Mouse (Mus musculus): ENCODE results near the gene Tmppe. TPM values are rescaled to one million over a fixed set of nuclear protein-coding genes. Genes with fewer than 3 reads are reported as not detected.

Gene Tmppe
- polyA plus RNA-seq, 1 experiment from 2014 or later, result 2.3 TPM

DNA sequence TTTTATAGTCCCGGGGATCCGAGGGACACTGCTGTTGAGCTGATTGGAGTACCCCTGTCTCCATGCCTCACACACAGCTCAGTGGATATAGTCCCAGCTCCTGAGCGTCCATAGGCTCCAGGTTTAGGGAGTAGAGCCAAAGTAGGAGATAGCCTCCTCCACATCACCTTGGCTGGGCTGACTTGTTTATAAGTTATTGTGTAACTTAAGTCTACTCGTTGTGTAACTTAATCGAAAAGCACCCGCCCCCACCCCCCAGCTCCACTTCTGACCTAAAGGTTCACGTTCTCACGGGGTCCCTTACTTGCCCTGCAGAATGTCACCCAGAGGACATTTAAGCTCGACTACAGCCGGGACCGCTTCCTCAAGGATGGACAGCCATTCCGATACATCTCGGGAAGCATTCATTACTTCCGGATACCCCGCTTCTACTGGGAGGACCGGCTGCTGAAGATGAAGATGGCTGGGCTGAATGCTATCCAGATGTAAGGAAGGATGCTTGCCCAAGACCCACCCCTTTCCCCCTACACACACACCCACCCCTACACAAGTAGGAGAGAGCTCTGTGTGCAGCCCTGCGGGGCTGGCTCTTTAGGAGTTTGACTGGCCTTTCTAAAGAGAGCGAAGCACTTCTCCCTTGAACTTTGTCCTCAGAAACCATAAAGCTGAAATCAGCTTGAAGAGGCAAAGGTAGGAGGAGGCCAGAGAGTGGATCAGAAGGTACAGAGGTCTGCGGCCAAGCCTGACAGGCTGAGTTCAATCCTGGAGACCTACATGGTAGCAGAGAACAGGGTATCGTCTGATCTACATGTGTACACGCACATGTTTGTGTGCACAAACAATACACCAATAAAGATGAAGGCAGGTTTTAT lies 16.0 kb downstream of the Tmppe start:
- Histone ChIP-seq H3K9ac (no peak overlapping the region), H3K4me3 (replicated peaks) (no peak overlapping the region), H3K4me2 (no peak overlapping the region), H3K36me3 (replicated peaks) (peaks cover 5% of the 10 kb centered on the region; the same call in 1 of the 2 replicates), H3K27me3 (no peaks in the 10 kb centered on the region), H3K4me1 (replicated peaks) (0 out of 2 replicates have a peak, but pooled peaks cover 7% of the 10 kb centered on the region), H3K27ac (replicated peaks) (no peak overlapping the region), H3K9me3 (replicated peaks) (no peaks in the 10 kb centered on the region)
- ATAC-seq (ENCODE audit: insufficient read depth), result no peak
- WGBS (ENCODE audit: insufficient replicate concordance), result 77% methylated on average over 21 of the region's 21 CpGs

GRCm38 (mm10) chr9:114418187-114418586 lies 17.3 kb downstream of the Tmppe start:
- H3K4me3 ChIP-seq (replicated peaks), result no peak overlapping the region
- 0 out of 2 replicates have a peak, but pooled peaks cover 7% of the 10 kb centered on the region for H3K4me1 ChIP-seq (replicated peaks)
- no peak overlapping the region for H3K27ac ChIP-seq (replicated peaks)
- no peak for ATAC-seq (ENCODE audit: insufficient read depth)
- 89% methylated on average over 7 of the region's 7 CpGs for WGBS (ENCODE audit: insufficient replicate concordance)
- no peak overlapping the region for H3K9ac ChIP-seq
- no peaks in the 10 kb centered on the region for H3K36me3 ChIP-seq (replicated peaks)
- H3K4me2 ChIP-seq, result no peak overlapping the region
- H3K27me3 ChIP-seq, result no peaks in the 10 kb centered on the region
- H3K9me3 ChIP-seq (replicated peaks), result no peaks in the 10 kb centered on the region

DNA sequence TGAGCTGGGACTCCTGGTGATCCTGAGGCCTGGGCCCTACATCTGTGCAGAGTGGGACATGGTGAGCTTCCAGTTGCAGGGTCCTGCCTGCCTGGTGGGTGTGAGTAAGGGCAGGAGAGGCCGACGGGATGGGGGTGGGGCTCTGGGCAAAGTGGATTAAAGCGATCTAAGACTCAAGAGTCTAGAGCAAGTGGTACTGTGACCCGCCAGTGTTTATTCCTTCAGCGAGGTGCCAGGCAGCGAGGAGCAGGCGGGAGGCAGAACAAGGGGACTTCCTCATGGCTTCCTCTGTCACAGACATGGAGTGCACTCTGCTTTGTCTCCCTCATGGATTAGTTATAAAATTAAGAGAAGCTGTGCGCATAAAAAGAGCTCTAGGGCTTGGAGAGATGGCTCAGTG lies 19.5 kb downstream of the Tmppe start:
- Histone ChIP-seq H3K27ac (replicated peaks) (no peak overlapping the region), H3K4me2 (no peak overlapping the region), H3K9ac (no peak overlapping the region), H3K9me3 (replicated peaks) (no peaks in the 10 kb centered on the region), H3K4me3 (replicated peaks) (no peak overlapping the region), H3K36me3 (replicated peaks) (peaks cover 3% of the 10 kb centered on the region), H3K4me1 (replicated peaks) (0 out of 2 replicates have a peak, but pooled peaks cover 7% of the 10 kb centered on the region), H3K27me3 (no peaks in the 10 kb centered on the region)
- ATAC-seq (ENCODE audit: insufficient read depth), result no peak
- 69% methylated on average over 8 of the region's 8 CpGs for WGBS (ENCODE audit: insufficient replicate concordance)

GRCm38 (mm10) chr9:114421045-114421444 lies 20.1 kb downstream of the Tmppe start:
- 68% methylated on average over 3 of the region's 3 CpGs for WGBS (ENCODE audit: insufficient replicate concordance)

GRCm38 (mm10) chr9:114421797-114422196 lies 20.9 kb downstream of the Tmppe start:
- no peak overlapping the region for H3K4me2 ChIP-seq
- H3K4me1 ChIP-seq (replicated peaks), result 0 out of 2 replicates have a peak, but pooled peaks cover 7% of the 10 kb centered on the region
- H3K36me3 ChIP-seq (replicated peaks), result peaks cover 8% of the 10 kb centered on the region
- no peaks in the 10 kb centered on the region for H3K9me3 ChIP-seq (replicated peaks)
- no peak for ATAC-seq (ENCODE audit: insufficient read depth)
- H3K9ac ChIP-seq, result no peak overlapping the region
- WGBS (ENCODE audit: insufficient replicate concordance), result 67% methylated on average over 7 of the region's 7 CpGs
- no peak overlapping the region for H3K4me3 ChIP-seq (replicated peaks)
- H3K27me3 ChIP-seq, result no peaks in the 10 kb centered on the region
- no peak overlapping the region for H3K27ac ChIP-seq (replicated peaks)

More at GRCm38 (mm10) chr9:114421045-114421444, 20.1 kb downstream of the Tmppe start:
- Histone ChIP-seq H3K4me1 (replicated peaks) (0 out of 2 replicates have a peak, but pooled peaks cover 7% of the 10 kb centered on the region), H3K36me3 (replicated peaks) (peaks cover 8% of the 10 kb centered on the region), H3K27ac (replicated peaks) (no peak overlapping the region), H3K4me2 (no peak overlapping the region), H3K9me3 (replicated peaks) (no peaks in the 10 kb centered on the region), H3K4me3 (replicated peaks) (no peak overlapping the region), H3K27me3 (no peaks in the 10 kb centered on the region), H3K9ac (no peak overlapping the region)
- ATAC-seq (ENCODE audit: insufficient read depth), result no peak

- H3K4me1 ChIP-seq (replicated peaks), result 0 out of 2 replicates have a peak, but pooled peaks cover 11% of the 10 kb centered on the region
- WGBS (ENCODE audit: insufficient replicate concordance), result 77% methylated on average over 5 of the region's 5 CpGs
- ATAC-seq (ENCODE audit: insufficient read depth), result no peak
Observed at GRCm38 (mm10) chr9:114425576-114425975, 24.7 kb downstream of the Tmppe start.

DNA sequence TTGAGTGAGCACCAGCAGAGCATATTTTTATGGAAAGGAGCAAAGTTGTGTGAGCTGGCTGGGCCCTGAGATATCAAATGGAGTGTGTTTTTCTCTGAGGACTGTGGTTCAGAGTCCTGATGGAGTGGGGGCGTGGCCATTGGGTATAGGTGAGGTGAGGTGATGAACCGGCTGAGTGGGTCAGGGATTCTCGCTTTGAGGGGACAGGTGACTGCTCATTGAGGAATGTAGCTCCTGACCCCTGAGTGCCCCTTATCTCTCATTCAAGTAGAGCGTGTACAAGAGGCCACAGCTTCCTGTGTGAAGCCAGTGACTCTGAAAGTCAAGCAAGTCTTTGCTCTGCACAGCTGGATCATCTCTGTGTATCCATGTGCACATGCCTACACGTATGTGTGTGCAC lies 25.3 kb downstream of the Tmppe start:
- Histone ChIP-seq H3K4me3 (replicated peaks) (no peak overlapping the region), H3K36me3 (replicated peaks) (peaks cover 8% of the 10 kb centered on the region), H3K9me3 (replicated peaks) (no peaks in the 10 kb centered on the region), H3K4me1 (replicated peaks) (0 out of 2 replicates have a peak, but pooled peaks cover 11% of the 10 kb centered on the region), H3K9ac (no peak overlapping the region), H3K27me3 (no peaks in the 10 kb centered on the region), H3K27ac (replicated peaks) (no peak overlapping the region), H3K4me2 (no peak overlapping the region)
- WGBS (ENCODE audit: insufficient replicate concordance), result 56% methylated on average over 5 of the region's 5 CpGs
- no peak for ATAC-seq (ENCODE audit: insufficient read depth)

More at GRCm38 (mm10) chr9:114425576-114425975, 24.7 kb downstream of the Tmppe start:
- no peak overlapping the region for H3K4me2 ChIP-seq
- H3K27me3 ChIP-seq, result no peaks in the 10 kb centered on the region
- no peaks in the 10 kb centered on the region for H3K9me3 ChIP-seq (replicated peaks)
- H3K4me3 ChIP-seq (replicated peaks), result no peak overlapping the region
- no peak overlapping the region for H3K27ac ChIP-seq (replicated peaks)
- H3K36me3 ChIP-seq (replicated peaks), result peaks cover 8% of the 10 kb centered on the region
- H3K9ac ChIP-seq, result no peak overlapping the region

- H3K4me1 ChIP-seq (replicated peaks), result 0 out of 2 replicates have a peak, but pooled peaks cover 11% of the 10 kb centered on the region
- 75% methylated on average over 8 of the region's 8 CpGs for WGBS (ENCODE audit: insufficient replicate concordance)
- H3K9me3 ChIP-seq (replicated peaks), result no peaks in the 10 kb centered on the region
- no peak overlapping the region for H3K4me2 ChIP-seq
- ATAC-seq (ENCODE audit: insufficient read depth), result no peak
- H3K4me3 ChIP-seq (replicated peaks), result no peak overlapping the region
- peaks cover 8% of the 10 kb centered on the region for H3K36me3 ChIP-seq (replicated peaks)
- H3K27me3 ChIP-seq, result no peaks in the 10 kb centered on the region
- H3K27ac ChIP-seq (replicated peaks), result no peak overlapping the region
- no peak overlapping the region for H3K9ac ChIP-seq
Observed at GRCm38 (mm10) chr9:114427425-114427824, 26.5 kb downstream of the Tmppe start.

DNA sequence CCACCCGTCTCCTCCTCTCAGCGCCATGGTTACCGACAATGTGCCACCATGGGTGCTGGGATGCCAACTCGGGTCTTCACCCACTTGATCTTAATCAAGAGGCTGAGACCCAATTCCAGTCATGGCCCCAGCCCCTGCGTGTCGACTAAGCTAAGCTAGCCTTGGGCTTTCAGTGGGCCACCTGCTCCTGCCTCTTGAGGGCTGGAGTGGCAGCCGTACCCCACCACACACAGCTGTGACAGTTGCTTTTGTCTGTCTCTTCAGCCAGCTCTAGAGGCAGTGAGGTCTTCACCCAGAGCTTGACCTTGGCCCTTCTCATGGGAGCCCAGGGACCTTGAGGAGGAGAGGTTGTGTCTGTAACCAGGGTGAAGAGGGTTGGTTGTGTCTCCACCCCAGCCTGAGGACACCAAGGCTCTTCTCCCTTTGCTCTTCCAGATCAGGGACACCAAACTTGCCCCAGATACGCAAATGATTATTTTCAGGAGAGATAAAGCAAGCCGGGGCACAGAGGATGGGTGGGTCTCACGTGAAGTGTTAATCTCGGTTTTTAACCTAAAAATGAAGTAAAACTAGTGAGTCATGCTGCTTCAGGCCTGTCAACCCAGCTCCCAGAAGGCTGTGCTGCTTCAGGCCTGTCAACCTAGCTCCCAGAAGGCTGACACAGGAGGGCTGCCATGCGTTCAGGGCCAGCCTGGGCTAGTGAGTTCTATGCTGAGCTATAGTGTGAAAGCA lies 27.4 kb downstream of the Tmppe start:
- no peaks in the 10 kb centered on the region for H3K9me3 ChIP-seq (replicated peaks)
- 60% methylated on average over 12 of the region's 12 CpGs for WGBS (ENCODE audit: insufficient replicate concordance)
- no peak overlapping the region for H3K4me2 ChIP-seq
- no peak for ATAC-seq (ENCODE audit: insufficient read depth)
- 0 out of 2 replicates have a peak, but pooled peaks cover 11% of the 10 kb centered on the region for H3K4me1 ChIP-seq (replicated peaks)
- H3K27me3 ChIP-seq, result no peaks in the 10 kb centered on the region
- H3K4me3 ChIP-seq (replicated peaks), result no peak overlapping the region
- no peak overlapping the region for H3K9ac ChIP-seq
- H3K27ac ChIP-seq (replicated peaks), result no peak overlapping the region
- H3K36me3 ChIP-seq (replicated peaks), result peaks cover 8% of the 10 kb centered on the region

- ATAC-seq (ENCODE audit: insufficient read depth), result no peak
- no peaks in the 10 kb centered on the region for H3K27me3 ChIP-seq
- H3K36me3 ChIP-seq (replicated peaks), result no peaks in the 10 kb centered on the region
- no peak overlapping the region for H3K4me2 ChIP-seq
- H3K27ac ChIP-seq (replicated peaks), result no peak overlapping the region
- H3K4me1 ChIP-seq (replicated peaks), result no peaks in the 10 kb centered on the region
- no peak overlapping the region for H3K4me3 ChIP-seq (replicated peaks)
- 59% methylated on average over 2 of the region's 2 CpGs for WGBS (ENCODE audit: insufficient replicate concordance)
- no peaks in the 10 kb centered on the region for H3K9me3 ChIP-seq (replicated peaks)
- no peak overlapping the region for H3K9ac ChIP-seq
Observed at GRCm38 (mm10) chr9:114435668-114436067, 34.8 kb downstream of the Tmppe start.

- ATAC-seq (ENCODE audit: insufficient read depth), result no peak
Observed at GRCm38 (mm10) chr9:114440548-114440947, 39.6 kb downstream of the Tmppe start.

More at GRCm38 (mm10) chr9:114440548-114440947, 39.6 kb downstream of the Tmppe start:
- Histone ChIP-seq H3K4me3 (replicated peaks) (no peak overlapping the region), H3K36me3 (replicated peaks) (no peaks in the 10 kb centered on the region), H3K27me3 (no peaks in the 10 kb centered on the region), H3K4me2 (no peak overlapping the region), H3K4me1 (replicated peaks) (no peaks in the 10 kb centered on the region), H3K9ac (no peak overlapping the region), H3K27ac (replicated peaks) (no peak overlapping the region), H3K9me3 (replicated peaks) (no peaks in the 10 kb centered on the region)
- 69% methylated on average over 10 of the region's 10 CpGs for WGBS (ENCODE audit: insufficient replicate concordance)

Measured in liver, embryonic 15.5 days (tissue).